Mouse (Mus musculus) C3H10T1/2 (cell line): ENCODE results near the gene Coq9. TPM values are rescaled to one million over a fixed set of nuclear protein-coding genes. Genes with fewer than 3 reads are reported as not detected.

Experiments
- polyA plus RNA-seq, 2 experiments: library from polyadenylated mRNA; unstranded; fragments of >200 nt; fragmentation: generic; extraction: Trizol; gene quantifications; one replicate each; pipeline ENCODE4 v1.2.1; 2012; ENCODE audit warnings: missing spikeins in 2 of 2

Coq9 gene
- polyA plus RNA-seq: 10 to 100 TPM; 19.7 to 59.9 TPM

GRCm38 (mm10) chr8:94837662-94838574, at the start of gene Coq9, which contains the start of gene Ciapin1:
TSS of gene Coq9 (plus strand) at chr8:94838321.
TSS of gene Ciapin1 (minus strand) at chr8:94838358.

GRCm38 (mm10) chr8:94810153-94810552, 28.0 kb upstream of the Coq9 start, which contains the start of gene Ccl17:
TSS of gene Ccl17 (plus strand) at chr8:94810453.

GRCm38 (mm10) chr8:94857346-94858173, 19.4 kb downstream of the Coq9 start, which contains the start of gene Polr2c:
TSS of gene Polr2c (plus strand) at chr8:94857450.

GRCm38 (mm10) chr8:94876197-94876730, 38.1 kb downstream of the Coq9 start, which contains the start of gene Dok4:
TSS of gene Dok4 (minus strand) at chr8:94876330.

Other genes with a start within 250 kb of the Coq9 start
- 1 to 10 TPM in 1 of 2 experiments, under 1 TPM in 1; 0.54 to 6.9 TPM for gene Rspry1, start 236.4 kb upstream of the Coq9 start, polyA plus RNA-seq
- gene Fam192a, start 236.3 kb upstream of the Coq9 start, polyA plus RNA-seq: 10 to 100 TPM; 12.5 to 33.9 TPM
- 10 to 100 TPM; 30.0 to 81.2 TPM for gene Arl2bp, start 171.7 kb upstream of the Coq9 start, polyA plus RNA-seq
- gene Pllp, start 142.0 kb upstream of the Coq9 start, polyA plus RNA-seq: under 1 TPM; 0.32 to 0.37 TPM
- gene Ccl22, start 92.7 kb upstream of the Coq9 start, polyA plus RNA-seq: not detected
- gene Cx3cl1, start 66.3 kb upstream of the Coq9 start, polyA plus RNA-seq: 100 to 1,000 TPM in 1 of 2 experiments, 10 to 100 TPM in 1; 16.1 to 126 TPM
- gene Ccl17, start 27.9 kb upstream of the Coq9 start, polyA plus RNA-seq: 1 to 10 TPM; 4.4 TPM
- gene Ciapin1, start within 50 bp of the Coq9 start, polyA plus RNA-seq: 10 to 100 TPM; 31.2 to 79.3 TPM
- 10 to 100 TPM; 63.1 to 72.9 TPM for gene Polr2c, start 19.1 kb downstream of the Coq9 start, polyA plus RNA-seq
- 1 to 10 TPM; 2.9 to 9.3 TPM for gene Dok4, start 38.0 kb downstream of the Coq9 start, polyA plus RNA-seq
- gene Ccdc102a, start 79.8 kb downstream of the Coq9 start, polyA plus RNA-seq: 10 to 100 TPM; 14.2 to 48.4 TPM
- under 1 TPM in 1 of 2 experiments, not detected in 1; 0.04 TPM for gene Adgrg5, start 85.4 kb downstream of the Coq9 start, polyA plus RNA-seq
- 1 to 10 TPM; 1.2 to 1.9 TPM for gene Adgrg1, start 136.4 kb downstream of the Coq9 start, polyA plus RNA-seq
- under 1 TPM in 1 of 2 experiments, not detected in 1; 0.01 TPM for gene Adgrg3, start 179.4 kb downstream of the Coq9 start, polyA plus RNA-seq
- not detected for gene Drc7, start 216.8 kb downstream of the Coq9 start, polyA plus RNA-seq
- 10 to 100 TPM; 17.6 to 21.3 TPM for gene Katnb1, start 242.9 kb downstream of the Coq9 start, polyA plus RNA-seq